Mouse (Mus musculus): ENCODE measurements at regions not wholly inside any gene's neighbourhood (a gene's known extent, or its start where the extent isn't known, plus 50 kb on each side); places are given as distances from the start of the nearest gene placed in this dataset.

DNA sequence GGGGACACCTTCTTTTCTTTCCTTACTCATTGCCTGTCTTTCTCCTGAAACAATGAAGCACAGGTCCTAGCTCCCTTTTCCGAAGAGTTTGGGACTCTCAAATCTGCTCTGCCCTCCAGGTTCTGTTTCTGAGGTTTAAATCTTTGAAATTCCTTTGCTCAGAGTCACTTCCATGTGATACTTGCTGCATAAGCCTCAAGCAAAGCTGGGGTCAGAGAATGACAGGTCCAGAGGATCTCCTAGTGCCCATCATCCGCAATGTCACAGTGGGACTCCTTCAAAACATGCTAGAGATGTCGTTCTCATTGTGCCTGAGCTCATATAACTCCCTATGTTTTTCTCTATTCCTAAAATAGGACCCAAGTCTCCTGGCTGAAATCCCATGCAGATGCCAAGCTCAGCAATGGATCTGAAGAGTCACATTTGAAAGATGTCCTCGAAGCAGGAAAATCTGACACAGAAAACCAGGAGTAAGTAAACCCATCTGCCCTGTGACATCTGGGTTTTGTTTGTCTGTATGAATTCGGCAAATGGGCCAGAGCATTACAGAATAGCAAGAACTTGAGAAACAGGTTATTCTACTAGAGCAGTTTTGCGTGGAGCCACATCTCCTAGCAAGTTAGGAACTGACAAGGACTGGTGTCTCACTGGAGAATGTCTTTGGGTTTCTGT lies 634.6 kb downstream of the Epha4 start:
- H3K4me1 ChIP-seq (ENCODE audit: control insufficient read depth in 2 of 2, insufficient read depth in 2 of 2, low read length in 2 of 2, poor library complexity in 1 of 2): no peaks in the 10 kb centered on the region
- no peak for DNase-seq (ENCODE audit: low read depth, low spot score)
- no peak overlapping the region for H3K9ac ChIP-seq (ENCODE audit: insufficient read depth, low read depth, low read length, poor library complexity, severe bottlenecking)
- in situ Hi-C loops (cut with MboI; ENCODE audit: low sequenced_read_pairs in 2 of 2, unreplicated experiment in 2 of 2): no loop called here
- no peak overlapping the region for H3K4me3 ChIP-seq (ENCODE audit: insufficient read depth in 1 of 2, low read depth in 1 of 2, low read length in 2 of 2, poor library complexity in 1 of 2, severe bottlenecking in 1 of 2)
- H3K36me3 ChIP-seq (ENCODE audit: control insufficient read depth, insufficient read depth, low read length, poor library complexity, severe bottlenecking): no peaks in the 10 kb centered on the region
- no peaks in the 10 kb centered on the region for H3K9me3 ChIP-seq (ENCODE audit: control insufficient read depth, insufficient read depth, low read depth, low read length)
- no peak for TF ChIP-seq ZNF384 (IDR thresholded peaks at IDR 0.05; ENCODE audit: low read depth, low read length)
- TF ChIP-seq CHD2 (IDR thresholded peaks at IDR 0.05; ENCODE audit: low read depth, low read length): no peak
- TF ChIP-seq HCFC1 (IDR thresholded peaks at IDR 0.05; ENCODE audit: borderline replicate concordance, insufficient read depth, low read length): no peak
- TF ChIP-seq MAFK (IDR thresholded peaks at IDR 0.05; ENCODE audit: insufficient read depth, low read depth, low read length): no peak
- no peak for TF ChIP-seq ZC3H11A (IDR thresholded peaks at IDR 0.05; ENCODE audit: borderline replicate concordance, low read depth, low read length)
- no peak overlapping the region for H3K27ac ChIP-seq (ENCODE audit: insufficient read depth, low read depth, low read length, poor library complexity, severe bottlenecking)

DNA sequence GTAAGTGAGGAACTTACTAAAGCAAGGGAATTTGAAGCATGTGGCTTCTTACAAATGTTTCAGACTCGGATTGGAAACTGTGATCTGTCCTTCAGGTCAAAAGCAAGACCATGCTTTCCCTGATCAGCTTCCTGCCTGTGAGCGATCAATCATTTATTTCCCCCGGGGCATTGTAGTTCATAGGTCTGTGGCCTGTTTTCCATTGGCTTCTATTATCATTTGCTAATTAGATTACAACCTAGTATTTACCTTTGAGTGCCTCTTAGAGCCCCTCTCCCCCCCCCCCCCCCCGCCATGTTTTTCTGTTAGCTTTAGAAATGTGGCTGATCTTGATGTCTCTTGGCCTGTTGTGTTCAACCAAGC lies 634.1 kb downstream of the Epha4 start:
- DNase-seq (ENCODE audit: low read depth, low spot score): no peak
- in situ Hi-C loops (cut with MboI; ENCODE audit: low sequenced_read_pairs in 2 of 2, unreplicated experiment in 2 of 2): no loop called here
- Histone ChIP-seq H3K9ac (ENCODE audit: insufficient read depth, low read depth, low read length, poor library complexity, severe bottlenecking) (no peak overlapping the region), H3K36me3 (ENCODE audit: control insufficient read depth, insufficient read depth, low read length, poor library complexity, severe bottlenecking) (no peaks in the 10 kb centered on the region), H3K9me3 (ENCODE audit: control insufficient read depth, insufficient read depth, low read depth, low read length) (no peaks in the 10 kb centered on the region), H3K27ac (ENCODE audit: insufficient read depth, low read depth, low read length, poor library complexity, severe bottlenecking) (no peak overlapping the region), H3K4me1 (ENCODE audit: control insufficient read depth in 2 of 2, insufficient read depth in 2 of 2, low read length in 2 of 2, poor library complexity in 1 of 2) (no peaks in the 10 kb centered on the region), H3K4me3 (ENCODE audit: insufficient read depth in 1 of 2, low read depth in 1 of 2, low read length in 2 of 2, poor library complexity in 1 of 2, severe bottlenecking in 1 of 2) (no peak overlapping the region)
- TF ChIP-seq ZC3H11A (IDR thresholded peaks at IDR 0.05; ENCODE audit: borderline replicate concordance, low read depth, low read length): no peak
- TF ChIP-seq ZNF384 (IDR thresholded peaks at IDR 0.05; ENCODE audit: low read depth, low read length): no peak
- TF ChIP-seq CHD2 (IDR thresholded peaks at IDR 0.05; ENCODE audit: low read depth, low read length): no peak
- no peak for TF ChIP-seq HCFC1 (IDR thresholded peaks at IDR 0.05; ENCODE audit: borderline replicate concordance, insufficient read depth, low read length)
- TF ChIP-seq MAFK (IDR thresholded peaks at IDR 0.05; ENCODE audit: insufficient read depth, low read depth, low read length): no peak

DNA sequence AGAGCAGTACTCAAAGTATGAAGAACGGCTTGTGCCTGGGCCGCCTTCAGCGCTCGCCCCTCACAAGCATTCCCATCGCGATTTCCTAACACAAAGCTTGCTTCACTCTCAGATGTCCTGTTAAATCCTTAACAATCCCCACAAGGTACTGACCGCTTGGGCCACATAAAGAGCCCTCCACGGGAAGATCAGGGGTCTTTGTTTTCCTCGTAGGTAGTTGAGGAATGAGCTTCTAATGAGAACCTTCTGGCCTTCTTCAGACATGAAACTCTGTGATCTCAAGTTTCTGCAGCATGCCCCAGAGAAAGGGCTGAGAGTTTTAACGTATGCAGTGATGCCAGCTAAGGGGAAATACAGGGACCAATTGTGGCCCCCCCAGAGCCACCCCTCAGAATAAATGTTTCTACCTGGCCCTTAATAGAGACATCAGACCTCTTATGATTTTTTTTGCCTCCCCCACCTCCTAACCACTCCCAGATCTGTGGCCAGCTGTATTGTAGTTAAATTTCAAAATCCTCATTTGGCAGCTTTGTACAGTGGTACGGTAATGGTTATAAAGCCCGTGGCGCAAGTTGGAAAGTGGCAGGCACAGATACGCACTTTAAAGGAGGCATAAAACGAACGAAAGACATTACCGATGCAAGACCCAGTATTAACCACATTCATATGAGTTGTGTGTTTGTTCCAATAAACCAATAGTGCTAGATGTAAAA lies 618.6 kb downstream of the Epha4 start:
- no peak overlapping the region for H3K27ac ChIP-seq (ENCODE audit: insufficient read depth, low read depth, low read length, poor library complexity, severe bottlenecking)
- no peak for DNase-seq (ENCODE audit: low read depth, low spot score)

DNA sequence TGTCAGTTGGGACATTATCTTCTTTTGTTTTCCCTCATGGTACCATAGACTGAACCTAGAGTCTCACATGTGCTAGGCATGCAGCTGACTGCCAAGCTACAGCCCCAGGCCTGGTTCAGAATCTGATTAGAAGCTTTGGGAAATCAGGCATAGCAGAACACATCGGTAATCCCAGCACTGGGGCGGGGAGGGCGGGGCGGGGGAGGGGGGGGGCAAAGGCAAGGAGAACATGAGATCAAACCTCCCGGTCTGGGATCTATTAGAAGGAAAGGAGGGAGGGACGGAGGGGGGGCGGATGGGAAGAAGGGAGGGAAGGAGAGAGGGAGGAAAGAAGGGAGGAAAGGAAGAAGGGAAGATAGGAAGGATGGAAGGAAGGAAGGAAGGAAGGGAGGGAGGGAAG lies 617.5 kb downstream of the Epha4 start:
- in situ Hi-C loops (cut with MboI; ENCODE audit: low sequenced_read_pairs in 2 of 2, unreplicated experiment in 2 of 2): no loop called here
- H3K27ac ChIP-seq (ENCODE audit: insufficient read depth, low read depth, low read length, poor library complexity, severe bottlenecking): no peak overlapping the region
- DNase-seq (ENCODE audit: low read depth, low spot score): no peak

More for the DNA sequence above, 618.6 kb downstream of the Epha4 start:
- H3K4me3 ChIP-seq (ENCODE audit: insufficient read depth in 1 of 2, low read depth in 1 of 2, low read length in 2 of 2, poor library complexity in 1 of 2, severe bottlenecking in 1 of 2): no peak overlapping the region
- no peaks in the 10 kb centered on the region for H3K4me1 ChIP-seq (ENCODE audit: control insufficient read depth in 2 of 2, insufficient read depth in 2 of 2, low read length in 2 of 2, poor library complexity in 1 of 2)
- H3K36me3 ChIP-seq (ENCODE audit: control insufficient read depth, insufficient read depth, low read length, poor library complexity, severe bottlenecking): no peaks in the 10 kb centered on the region
- TF ChIP-seq ZC3H11A (IDR thresholded peaks at IDR 0.05; ENCODE audit: borderline replicate concordance, low read depth, low read length) (no peak), MAFK (IDR thresholded peaks at IDR 0.05; ENCODE audit: insufficient read depth, low read depth, low read length) (no peak), CHD2 (IDR thresholded peaks at IDR 0.05; ENCODE audit: low read depth, low read length) (no peak), HCFC1 (IDR thresholded peaks at IDR 0.05; ENCODE audit: borderline replicate concordance, insufficient read depth, low read length) (no peak), ZNF384 (IDR thresholded peaks at IDR 0.05; ENCODE audit: low read depth, low read length) (no peak)
- in situ Hi-C loops (cut with MboI; ENCODE audit: low sequenced_read_pairs in 2 of 2, unreplicated experiment in 2 of 2): no loop called here
- H3K9ac ChIP-seq (ENCODE audit: insufficient read depth, low read depth, low read length, poor library complexity, severe bottlenecking): no peak overlapping the region
- H3K9me3 ChIP-seq (ENCODE audit: control insufficient read depth, insufficient read depth, low read depth, low read length): no peaks in the 10 kb centered on the region

More for the DNA sequence above, 617.5 kb downstream of the Epha4 start:
- TF ChIP-seq HCFC1 (IDR thresholded peaks at IDR 0.05; ENCODE audit: borderline replicate concordance, insufficient read depth, low read length) (no peak), CHD2 (IDR thresholded peaks at IDR 0.05; ENCODE audit: low read depth, low read length) (no peak)
- Histone ChIP-seq H3K9me3 (ENCODE audit: control insufficient read depth, insufficient read depth, low read depth, low read length) (no peaks in the 10 kb centered on the region), H3K36me3 (ENCODE audit: control insufficient read depth, insufficient read depth, low read length, poor library complexity, severe bottlenecking) (no peaks in the 10 kb centered on the region), H3K9ac (ENCODE audit: insufficient read depth, low read depth, low read length, poor library complexity, severe bottlenecking) (no peak overlapping the region), H3K4me3 (ENCODE audit: insufficient read depth in 1 of 2, low read depth in 1 of 2, low read length in 2 of 2, poor library complexity in 1 of 2, severe bottlenecking in 1 of 2) (no peak overlapping the region), H3K4me1 (ENCODE audit: control insufficient read depth in 2 of 2, insufficient read depth in 2 of 2, low read length in 2 of 2, poor library complexity in 1 of 2) (no peaks in the 10 kb centered on the region)

Measured in ES-E14 (cell line).